Comparison of ENCODE assay signal across 8 mouse cellular contexts in genomic region chr5:92434070-92434469, GRCm38 (mm10). TPM values are rescaled to one million over a fixed set of nuclear protein-coding genes. Genes with fewer than 3 reads are reported as not detected.
DNase-seq lines count a peak whose midpoint lies in the region; ATAC-seq and TF ChIP-seq lines count a peak whose summit lies in the region.

No protein-coding gene starts in this region.

- H3K4me1 ChIP-seq in heart, embryonic 12.5 days (replicated peaks), result peaks cover 7% of the 10 kb centered on the region; the same call in 1 of the 2 replicates
- peaks cover 26% of the 10 kb centered on the region for H3K4me1 ChIP-seq in E14TG2a.4 (replicated peaks; ENCODE audit: low read depth, low read length)
- H3K4me1 ChIP-seq in forebrain, embryonic 10.5 days, result peaks cover 19% of the 10 kb centered on the region
- H3K4me1 ChIP-seq in liver, embryonic 13.5 days (replicated peaks), result peaks cover 30% of the 10 kb centered on the region

- H3K9ac ChIP-seq in heart, embryonic 12.5 days, result peak overlapping the region; percentile 90
- peak overlapping the region; percentile 95 for H3K9ac ChIP-seq in liver, embryonic 13.5 days

- no peak for TF ChIP-seq CTCF in E14TG2a.4 (conservative IDR thresholded peaks at IDR 0.05; ENCODE audit: low read length)

- ATAC-seq in heart, embryonic 12.5 days (ENCODE audit: insufficient number of reproducible peaks, low FRiP score), result no peak
- ATAC-seq in liver, embryonic 13.5 days (ENCODE audit: low read depth), result no peak
- no peak for ATAC-seq in activated CD4-positive, CD25-positive, alpha-beta regulatory T cell, adult 4 months

- 1% methylated on average over 12 of the region's 12 CpGs for WGBS in heart, embryonic 12.5 days
- WGBS in forebrain, embryonic 10.5 days, result under 1% methylated on average over 12 of the region's 12 CpGs
- WGBS in liver, embryonic 13.5 days (ENCODE audit: insufficient replicate concordance), result 1% methylated on average over 12 of the region's 12 CpGs

- no peaks in the 10 kb centered on the region for H3K27me3 ChIP-seq in heart, embryonic 12.5 days (replicated peaks)
- no peaks in the 10 kb centered on the region for H3K27me3 ChIP-seq in E14TG2a.4 (ENCODE audit: insufficient read depth, low read length)
- no peaks in the 10 kb centered on the region for H3K27me3 ChIP-seq in forebrain, embryonic 10.5 days (ENCODE audit: poor library complexity, severe bottlenecking)
- no peaks in the 10 kb centered on the region for H3K27me3 ChIP-seq in liver, embryonic 13.5 days

- peaks cover 12% of the 10 kb centered on the region for H3K36me3 ChIP-seq in heart, embryonic 12.5 days
- peaks cover 17% of the 10 kb centered on the region for H3K36me3 ChIP-seq in E14TG2a.4 (ENCODE audit: insufficient read depth, low read length)
- H3K36me3 ChIP-seq in forebrain, embryonic 10.5 days (replicated peaks), result peaks cover 15% of the 10 kb centered on the region
- H3K36me3 ChIP-seq in liver, embryonic 13.5 days, result peaks cover 14% of the 10 kb centered on the region

- no peak for DNase-seq in heart, adult 8-10 months (ENCODE audit: low spot score)
- no peak for DNase-seq in forebrain, embryonic 10.5 days (ENCODE audit: extremely low spot score, low spot score)
- peak; percentile 9 for DNase-seq in liver, embryonic 13.5 days
- no peak for DNase-seq in adrenal gland, adult (ENCODE audit: inconsistent age in 2 of 2, low spot score in 1 of 2)
- no peak for DNase-seq in left cerebral cortex, postnatal 4 days

- H3K27ac ChIP-seq in heart, embryonic 12.5 days (ENCODE audit: poor library complexity, severe bottlenecking), result no peak overlapping the region
- H3K27ac ChIP-seq in forebrain, embryonic 10.5 days, result peak overlapping the region; percentile 98
- peak overlapping the region; percentile 93 for H3K27ac ChIP-seq in liver, embryonic 13.5 days

- peak overlapping the region; percentile 73 for H3K4me2 ChIP-seq in heart, embryonic 12.5 days
- peak overlapping the region; percentile 73 for H3K4me2 ChIP-seq in liver, embryonic 13.5 days

- no peaks in the 10 kb centered on the region for H3K9me3 ChIP-seq in heart, embryonic 12.5 days (replicated peaks)
- no peaks in the 10 kb centered on the region for H3K9me3 ChIP-seq in E14TG2a.4 (ENCODE audit: low read length)
- no peaks in the 10 kb centered on the region for H3K9me3 ChIP-seq in forebrain, embryonic 10.5 days
- no peaks in the 10 kb centered on the region for H3K9me3 ChIP-seq in liver, embryonic 13.5 days (replicated peaks)

- peak overlapping the region; percentile 92 for H3K4me3 ChIP-seq in heart, embryonic 12.5 days
- peak overlapping the region; percentile 96 for H3K4me3 ChIP-seq in E14TG2a.4 (replicated peaks; ENCODE audit: low read length)
- peak overlapping the region; percentile 97 for H3K4me3 ChIP-seq in forebrain, embryonic 10.5 days
- H3K4me3 ChIP-seq in liver, embryonic 13.5 days (replicated peaks), result peak overlapping the region; percentile 84

- intact Hi-C loops in left cerebral cortex, postnatal 4 days (cut with DNase I), result no loop called here

RNA-seq across cellular contexts. Expression of gene Nup54, which starts 0.9 kb away (rescaled TPM):
- 42.6 and 44.6 TPM in 2 replicates for polyA plus RNA-seq in heart, embryonic 12.5 days (2016; fragmentation: Nextera tagmentation; extraction: Ambion mirVana)
- total RNA-seq in heart, adult 8-10 months (2022), result 10 to 100 TPM; 12.1 to 18.4 (median 16.2) TPM
- polyA plus RNA-seq in forebrain, embryonic 10.5 days (2016; fragmentation: Nextera tagmentation; extraction: Ambion mirVana), result 75.1 and 75.8 TPM in 2 replicates
- polyA plus RNA-seq in liver, embryonic 13.5 days (2015; fragmentation: Nextera tagmentation; extraction: Ambion mirVana), result 39.6 and 45.0 TPM in 2 replicates
- total RNA-seq in left cerebral cortex, postnatal 4 days (2021), result 10 to 100 TPM; 50.7 to 60.8 TPM
- polyA plus RNA-seq in activated CD4-positive, CD25-positive, alpha-beta regulatory T cell, adult 4 months (2017; shearing (Covaris generic)), result 10 to 100 TPM; 34.5 to 40.6 TPM
